Mouse (Mus musculus) heart, postnatal 4 days (tissue): ENCODE results near the gene Tuba8. TPM values are rescaled to one million over a fixed set of nuclear protein-coding genes. Genes with fewer than 3 reads are reported as not detected.

Experiments used
- DNase-seq: peaks from one replicate; pipeline ENCODE4 v3.0.0; 2021
- total RNA-seq, 2 experiments: library from RNA; stranded (reverse); gene quantifications; 2 replicates each; pipeline ENCODE4 v1.2.3; 2021

The Tuba8 gene
- total RNA-seq, 2 experiments from 2014 or later: 20.9 to 27.5 TPM

DNA sequence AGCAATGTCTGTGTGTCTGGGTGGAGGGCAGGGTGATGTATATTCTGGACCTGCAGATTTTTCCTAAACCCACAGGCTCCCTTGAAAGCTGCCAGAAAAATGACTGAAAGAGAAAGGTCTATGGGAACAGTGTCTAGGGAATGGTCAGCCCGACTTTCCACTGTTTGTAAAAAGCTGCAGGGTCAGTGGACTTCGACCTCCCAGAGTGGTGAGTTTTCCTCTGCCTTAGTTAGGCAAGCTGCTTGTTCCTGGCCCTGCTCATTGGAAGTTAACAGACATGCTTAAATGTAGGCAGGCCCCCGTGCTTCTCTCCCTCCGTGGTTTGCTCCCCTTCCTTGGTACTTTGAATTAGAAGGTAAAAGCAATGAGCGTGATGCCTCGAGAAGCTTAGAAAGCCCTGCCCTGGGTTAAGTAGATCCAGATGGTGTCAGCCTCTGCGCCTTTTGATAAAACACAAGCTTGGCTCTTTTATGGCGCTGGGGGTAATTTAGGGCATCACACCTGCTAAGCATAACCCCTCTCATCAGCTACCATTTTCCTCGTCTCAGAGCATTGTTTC is 12.6 kb upstream of the Tuba8 start:
- no peak for DNase-seq

DNA sequence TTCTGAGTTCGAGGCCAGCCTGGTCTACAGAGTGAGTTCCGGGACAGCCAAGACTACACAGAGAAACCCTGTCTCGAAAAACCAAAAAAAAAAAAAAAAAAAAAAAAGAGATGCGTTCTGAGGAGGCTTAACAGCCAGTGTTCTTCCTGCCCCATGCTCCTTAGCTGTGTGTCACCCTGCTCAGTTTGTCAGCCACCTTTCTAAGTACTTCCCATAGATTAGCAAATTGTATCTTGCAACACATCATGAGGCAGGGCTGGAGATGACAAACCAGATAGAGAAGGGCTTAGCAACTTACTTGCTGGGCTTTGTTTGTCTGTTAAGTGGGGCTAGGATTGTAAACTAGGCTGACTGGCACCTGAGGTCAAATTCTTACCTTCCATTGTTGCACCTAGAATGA is 10.0 kb upstream of the Tuba8 start:
- DNase-seq: no peak

DNA sequence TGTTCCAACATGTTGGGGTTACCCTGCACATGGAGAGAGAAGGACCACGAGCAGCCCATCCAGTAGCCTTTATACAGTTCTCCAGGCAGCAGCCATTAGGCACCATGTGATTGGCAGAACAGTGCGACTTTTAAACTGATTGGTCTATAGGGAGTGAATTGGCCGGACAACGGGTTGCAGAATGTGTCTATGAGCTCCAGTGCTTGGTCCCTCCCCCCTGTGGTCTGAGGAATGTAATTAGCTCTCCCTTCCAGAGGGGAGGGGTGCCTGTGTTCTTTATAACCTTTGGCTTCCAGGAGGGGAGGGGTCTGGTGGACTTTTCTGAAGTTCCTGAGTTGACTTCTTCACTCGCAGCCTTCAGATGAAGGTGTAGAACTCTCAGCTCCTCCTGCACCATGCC is 8.5 kb upstream of the Tuba8 start:
- DNase-seq: no peak

DNA sequence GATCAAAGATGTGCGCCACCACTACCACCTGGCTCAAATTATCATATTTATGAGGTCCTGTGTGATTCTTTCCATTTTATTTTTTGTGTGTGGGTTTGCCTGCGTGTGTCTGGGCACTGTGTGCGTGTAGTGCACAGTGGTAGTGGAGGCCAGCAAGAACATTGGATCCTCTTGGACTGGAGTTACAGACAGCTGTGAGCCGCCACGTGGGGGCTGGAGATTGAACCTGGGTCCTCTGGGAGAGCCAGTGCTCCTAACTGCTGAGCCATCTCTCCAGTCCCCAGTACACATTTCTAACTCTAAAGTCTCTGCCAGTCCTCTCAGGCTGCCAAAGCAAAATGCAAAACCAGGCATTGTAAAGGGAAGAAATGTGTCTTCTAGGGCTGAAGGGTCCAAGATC is 4.0 kb upstream of the Tuba8 start:
- DNase-seq: no peak

DNA sequence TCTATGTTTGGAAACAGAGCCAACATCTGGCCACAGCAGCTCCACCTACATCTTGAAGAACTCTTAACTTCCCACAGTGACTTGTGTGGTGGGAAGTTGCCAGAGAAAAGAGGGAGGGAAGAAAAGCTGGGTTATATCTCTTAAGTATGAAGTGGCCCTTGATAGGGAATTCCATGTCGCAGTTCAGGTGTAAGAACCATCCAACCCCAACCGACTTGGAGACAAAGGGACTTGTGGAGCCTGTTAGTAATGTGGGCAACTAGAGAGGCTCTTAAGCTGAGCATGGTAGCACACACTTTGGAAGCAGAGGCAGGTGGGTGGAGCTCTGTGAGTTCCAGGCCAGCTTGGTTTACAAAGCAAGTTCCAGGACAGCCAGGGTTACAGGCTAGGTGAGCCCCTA is 912 bp upstream of the Tuba8 start:
- DNase-seq: no peak

DNA sequence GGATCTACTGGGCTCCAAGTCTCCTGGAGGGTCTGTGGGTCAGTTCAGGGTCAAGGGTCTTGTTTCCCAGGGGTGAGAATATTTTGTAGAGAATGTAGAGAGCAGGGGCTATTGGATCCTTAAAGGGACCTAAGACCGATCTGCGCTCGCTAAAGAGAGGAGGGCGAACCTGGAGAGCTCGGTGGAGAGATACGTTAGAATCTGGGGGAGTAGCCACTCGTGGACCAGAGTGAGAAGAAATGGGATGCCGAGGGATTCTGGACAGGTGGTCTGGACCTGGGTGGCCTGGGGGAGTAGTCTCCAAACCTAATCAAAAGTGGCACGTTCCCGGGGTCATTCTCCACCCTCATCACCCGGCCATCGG is 412 bp downstream of the Tuba8 start:
- DNase-seq: no peak

DNA sequence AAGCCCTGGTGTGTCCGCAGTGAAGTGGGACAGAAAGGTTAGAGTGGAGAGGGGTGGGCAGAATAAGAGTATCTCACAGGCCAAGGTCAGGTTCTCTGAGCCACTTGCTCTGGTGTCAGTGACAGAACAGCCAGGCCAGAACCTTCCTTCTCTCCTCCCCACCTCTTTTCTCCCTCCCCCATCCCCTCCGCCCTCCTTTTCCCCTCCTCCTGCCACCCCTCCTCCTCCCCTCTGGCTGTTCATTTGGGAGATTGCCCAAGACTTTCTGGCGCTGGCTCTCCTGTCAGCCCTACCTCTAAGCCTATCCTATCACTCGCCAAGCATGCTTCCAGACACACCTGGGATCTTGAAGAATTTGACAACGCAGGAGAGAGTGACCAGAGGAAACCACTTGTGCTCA is 1.2 kb downstream of the Tuba8 start:
- peak; percentile 50 for DNase-seq

DNA sequence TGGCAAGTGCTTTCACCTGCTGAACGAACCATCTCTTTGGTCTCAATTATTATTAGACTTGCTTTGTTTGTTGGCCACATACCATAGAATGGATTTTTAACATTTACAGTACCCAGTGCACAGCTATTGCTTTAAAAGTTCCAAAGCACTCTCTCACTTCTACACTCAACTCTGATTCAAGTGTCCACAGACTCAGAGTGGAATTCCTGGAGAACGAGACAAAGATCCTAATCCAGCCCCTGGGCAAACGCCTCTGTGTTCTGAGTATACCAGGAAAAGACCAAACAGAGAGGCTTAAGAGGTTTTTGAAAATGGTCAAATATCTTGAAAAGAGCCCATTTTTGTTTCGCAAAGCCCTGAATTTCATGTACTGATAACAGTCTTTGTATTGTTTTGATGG is 2.5 kb downstream of the Tuba8 start:
- no peak for DNase-seq

DNA sequence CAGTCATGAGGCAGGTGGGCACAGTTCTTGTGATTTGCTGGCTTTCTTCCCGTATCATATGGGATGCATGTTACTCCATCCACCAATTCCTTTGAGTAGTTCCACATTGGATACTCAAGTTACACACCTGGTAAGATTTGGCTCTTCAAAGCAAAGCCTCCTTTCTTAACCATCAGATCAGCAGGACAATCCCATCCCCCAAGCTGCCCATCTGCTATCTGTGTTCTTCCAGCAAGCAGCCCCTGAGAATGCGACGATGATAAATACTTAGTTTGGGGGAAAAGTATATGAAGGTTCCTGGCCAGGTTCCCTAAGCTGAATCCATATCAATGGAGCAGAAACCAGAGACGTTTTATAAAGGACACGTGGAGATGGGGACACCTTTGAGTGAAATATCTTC is 3.7 kb downstream of the Tuba8 start:
- no peak for DNase-seq

DNA sequence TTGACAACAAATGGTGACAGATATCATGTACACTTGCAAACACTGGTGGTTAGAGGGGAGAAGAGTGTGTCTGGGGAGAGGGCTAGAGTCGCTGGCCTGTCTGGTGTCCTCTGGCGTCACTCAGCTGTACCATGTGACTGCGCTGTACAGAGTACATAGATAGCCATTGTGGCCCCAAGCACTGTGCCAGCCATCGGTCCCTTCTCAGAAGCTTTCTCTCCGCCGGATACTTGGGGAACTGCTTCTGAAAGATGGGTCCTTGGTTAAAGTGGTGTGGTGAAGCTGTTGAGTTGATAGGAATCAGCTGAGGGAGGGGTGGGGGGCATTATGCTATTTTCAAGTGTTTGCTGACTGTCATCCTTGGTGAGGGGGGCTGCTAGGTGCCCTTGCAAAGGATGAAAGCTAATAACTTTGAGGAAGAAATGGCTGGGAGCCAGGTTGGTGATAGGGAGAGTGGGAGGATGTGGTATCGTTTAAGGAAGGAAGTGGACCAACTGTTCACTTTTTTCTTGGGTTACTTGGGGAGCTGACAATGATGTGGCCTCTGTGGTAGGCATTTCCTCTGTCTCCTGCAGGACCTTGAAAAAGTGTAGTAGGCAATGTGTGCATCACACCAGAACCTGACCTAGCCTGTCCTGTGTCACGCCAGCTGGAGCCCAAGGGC is 4.3 kb downstream of the Tuba8 start:
- DNase-seq: no peak

DNA sequence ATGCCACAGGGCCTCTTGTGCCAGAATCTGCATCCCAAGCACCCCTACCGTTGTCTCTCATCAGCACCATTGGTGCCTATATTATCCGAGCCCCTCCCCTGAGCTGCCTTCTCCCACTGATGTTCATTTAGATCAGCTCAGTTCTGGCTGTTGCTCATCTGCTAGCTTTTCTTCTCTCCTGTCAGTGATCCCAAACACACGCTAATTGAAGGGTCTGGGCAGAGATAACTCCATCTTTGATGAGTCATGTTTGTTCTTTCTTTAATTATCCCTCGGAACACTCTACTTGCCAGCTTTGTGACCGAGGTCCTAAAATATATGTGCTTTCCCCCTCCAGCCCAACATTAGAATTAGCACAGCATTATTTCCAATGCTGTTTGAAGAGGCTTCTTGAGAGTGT is 4.8 kb downstream of the Tuba8 start:
- no peak for DNase-seq

DNA sequence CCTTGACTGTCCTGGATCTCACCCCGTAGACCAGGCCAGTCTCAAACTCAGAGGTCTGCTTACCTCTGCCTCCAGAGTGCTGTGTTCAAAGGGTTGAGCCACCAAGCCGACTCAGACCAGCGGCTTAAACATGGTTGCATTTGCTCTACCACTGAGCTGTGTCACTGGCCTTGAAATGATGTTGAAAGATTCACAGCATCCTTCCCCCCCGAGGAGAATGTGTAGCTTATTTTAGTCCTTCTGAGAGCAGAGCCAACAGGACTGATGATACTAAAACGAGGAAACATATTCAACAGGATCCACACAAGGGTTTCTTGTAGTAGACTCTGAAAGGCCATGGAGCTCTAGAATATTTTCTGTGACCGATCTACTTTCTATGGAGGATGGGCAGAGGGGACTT is 5.4 kb downstream of the Tuba8 start:
- no peak for DNase-seq

DNA sequence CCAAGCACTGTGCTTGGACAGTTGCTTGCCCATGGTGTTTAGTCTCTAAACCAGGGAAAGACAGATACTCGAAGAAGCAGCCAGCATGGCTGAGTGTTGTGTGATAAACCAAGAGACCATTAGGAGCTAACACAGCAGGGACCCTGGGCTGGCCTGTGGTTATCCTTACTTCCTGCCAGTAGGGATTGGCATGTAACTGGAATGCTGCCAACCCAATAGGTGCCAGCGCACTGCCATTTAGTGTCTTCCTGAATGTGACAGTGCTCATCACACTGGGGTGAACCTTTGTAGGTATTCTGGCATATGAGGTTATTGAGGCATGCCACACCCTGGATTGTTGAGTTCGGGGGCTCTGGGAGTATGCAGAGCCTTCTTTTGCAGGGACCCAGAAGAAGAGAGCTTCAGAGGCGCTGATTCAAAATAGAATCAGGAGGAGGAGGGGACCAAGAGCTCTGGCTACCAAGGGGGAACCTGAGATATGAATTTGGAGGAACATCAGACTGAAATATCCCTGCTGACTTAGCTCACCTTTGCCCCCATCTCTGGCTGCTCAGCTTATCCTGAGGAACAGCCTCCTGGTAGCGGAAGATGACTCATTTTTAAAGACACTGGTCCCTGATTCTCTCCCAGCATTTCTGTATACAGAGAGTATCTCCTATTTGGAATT is 6.2 kb downstream of the Tuba8 start:
- no peak for DNase-seq

DNA sequence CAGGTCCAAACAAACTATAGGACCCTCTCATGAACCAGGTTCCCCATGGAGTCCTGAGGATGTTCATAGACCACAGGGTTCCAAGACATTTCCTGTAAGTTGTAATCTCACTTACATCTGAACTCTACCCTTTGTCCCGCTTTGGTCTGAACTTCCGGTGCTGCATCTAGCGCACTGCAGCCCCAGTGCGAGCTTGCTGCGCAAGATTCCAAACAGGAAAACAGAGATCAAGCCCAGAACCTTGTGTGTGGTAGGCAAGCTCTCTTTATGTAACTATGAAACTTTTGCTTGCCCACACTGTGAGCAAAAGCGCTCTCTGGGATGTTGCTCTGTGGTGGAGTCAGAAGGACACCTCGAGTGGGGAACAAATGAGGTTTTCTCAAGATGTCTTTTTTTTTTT is 7.5 kb downstream of the Tuba8 start:
- DNase-seq: no peak

DNA sequence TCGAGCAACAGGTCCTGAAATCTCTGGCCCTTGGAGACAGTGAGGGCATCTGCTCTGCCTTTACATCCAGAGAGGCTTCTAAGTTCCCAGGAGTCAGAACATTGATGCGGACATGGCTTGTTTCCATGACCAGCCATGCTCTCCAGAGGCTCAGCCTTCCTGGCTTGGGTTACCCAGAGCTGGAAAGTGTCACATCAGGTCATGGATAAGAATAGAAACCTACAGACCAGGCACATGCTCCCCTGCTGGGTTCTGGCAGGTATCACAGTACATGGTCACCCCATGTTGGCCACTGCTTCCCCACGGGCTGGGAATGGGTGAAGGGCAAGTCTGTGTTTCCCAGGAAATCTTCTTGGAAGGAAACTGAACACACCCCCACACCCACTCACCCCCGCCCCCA is 8.9 kb downstream of the Tuba8 start:
- peak; percentile 64 for DNase-seq

DNA sequence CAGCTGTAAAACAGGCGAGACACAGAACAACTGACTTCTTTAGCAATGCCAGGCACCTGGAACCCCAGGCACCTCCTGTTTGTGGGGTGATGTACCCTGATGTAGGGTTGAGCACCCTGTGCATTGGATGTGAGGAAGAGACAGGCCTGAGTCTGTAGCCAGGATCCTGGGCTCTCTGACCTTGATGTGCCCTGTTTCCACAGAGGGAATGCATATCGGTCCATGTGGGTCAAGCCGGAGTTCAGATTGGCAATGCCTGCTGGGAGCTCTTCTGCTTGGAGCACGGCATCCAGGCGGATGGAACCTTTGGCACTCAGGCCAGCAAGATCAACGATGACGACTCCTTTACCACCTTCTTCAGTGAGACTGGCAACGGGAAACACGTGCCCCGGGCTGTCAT is 9.7 kb downstream of the Tuba8 start:
- DNase-seq: no peak

DNA sequence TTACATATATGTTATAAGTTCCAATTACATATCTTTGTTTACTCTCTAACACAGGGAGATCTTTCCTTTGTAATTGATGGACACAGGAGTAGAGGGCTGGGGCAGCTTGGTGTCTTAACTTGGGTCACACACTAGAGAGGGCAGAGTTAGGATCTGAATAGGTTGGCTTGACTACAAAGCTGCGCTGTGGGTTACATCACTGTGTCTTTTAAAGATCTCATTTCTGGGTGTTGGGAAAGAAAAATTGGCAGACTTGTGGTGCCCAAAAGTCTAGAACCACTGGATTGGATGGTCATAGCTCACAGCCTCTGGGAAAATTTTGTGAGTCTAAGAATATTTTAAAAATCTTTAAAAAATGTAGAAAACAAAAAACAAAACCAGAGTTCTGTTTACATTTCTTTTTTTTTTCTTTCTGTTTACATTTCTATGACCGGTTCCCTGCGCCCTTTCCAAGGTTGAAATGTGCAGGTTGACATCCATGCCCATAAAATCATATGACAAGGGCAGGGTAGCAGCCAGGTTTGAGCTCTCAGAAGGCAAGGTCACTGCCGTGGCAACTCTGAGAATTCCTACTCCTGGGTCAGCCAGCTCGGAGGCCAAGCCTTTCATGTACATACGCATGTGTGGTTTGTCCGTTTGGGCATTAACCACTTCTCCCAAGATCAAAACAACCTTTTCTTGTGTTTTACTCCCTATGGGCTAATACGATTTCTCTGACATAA is 11.5 kb downstream of the Tuba8 start:
- no peak for DNase-seq

DNA sequence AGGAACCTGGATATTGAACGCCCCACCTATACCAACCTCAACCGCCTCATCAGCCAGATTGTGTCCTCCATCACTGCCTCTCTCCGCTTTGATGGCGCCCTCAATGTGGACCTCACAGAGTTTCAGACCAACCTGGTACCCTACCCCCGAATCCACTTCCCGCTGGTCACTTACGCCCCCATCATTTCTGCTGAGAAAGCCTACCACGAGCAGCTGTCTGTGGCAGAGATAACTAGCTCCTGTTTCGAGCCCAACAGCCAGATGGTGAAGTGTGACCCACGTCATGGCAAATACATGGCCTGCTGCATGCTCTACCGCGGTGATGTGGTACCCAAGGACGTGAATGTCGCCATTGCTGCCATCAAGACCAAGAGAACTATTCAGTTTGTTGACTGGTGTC is 12.5 kb downstream of the Tuba8 start:
- no peak for DNase-seq

DNA sequence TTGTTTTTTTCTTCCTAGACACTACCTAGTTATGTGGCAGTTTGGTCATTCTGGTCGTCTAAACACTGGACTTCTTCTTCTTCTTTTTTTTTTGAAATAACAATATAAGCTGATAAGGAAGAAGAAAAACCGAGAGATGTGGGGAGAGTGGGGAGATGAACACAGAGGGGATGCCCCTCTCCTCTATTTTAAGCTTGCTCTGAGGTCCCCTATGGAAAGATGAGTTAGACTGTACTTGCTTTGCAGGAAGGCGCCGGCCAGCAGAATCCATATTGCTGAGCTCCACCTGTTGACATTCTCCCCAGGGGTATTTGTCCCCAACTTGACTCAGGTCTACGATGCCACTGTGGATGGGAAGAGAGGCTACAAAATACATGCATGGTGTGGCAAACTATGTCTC is 13.6 kb downstream of the Tuba8 start:
- no peak for DNase-seq

DNA sequence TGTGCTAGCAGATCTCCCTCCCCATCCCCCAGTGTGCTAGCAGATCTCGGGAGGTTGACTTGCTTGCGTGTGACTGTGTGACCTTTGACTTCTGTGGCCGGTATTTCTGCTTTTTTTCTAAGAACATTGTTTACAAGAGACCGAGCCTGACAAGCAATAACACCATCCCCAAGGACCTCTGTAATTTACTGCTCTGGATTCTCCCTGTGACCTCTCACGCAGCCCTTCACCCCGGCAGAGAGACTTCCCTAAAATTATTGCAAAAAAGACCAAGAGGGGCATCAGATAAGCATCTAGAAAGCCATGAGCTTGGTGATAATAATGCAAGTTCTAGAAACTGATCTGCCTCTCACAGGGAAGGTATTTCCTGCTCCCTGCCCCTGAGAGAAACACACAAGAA is 14.5 kb downstream of the Tuba8 start:
- no peak for DNase-seq

DNA sequence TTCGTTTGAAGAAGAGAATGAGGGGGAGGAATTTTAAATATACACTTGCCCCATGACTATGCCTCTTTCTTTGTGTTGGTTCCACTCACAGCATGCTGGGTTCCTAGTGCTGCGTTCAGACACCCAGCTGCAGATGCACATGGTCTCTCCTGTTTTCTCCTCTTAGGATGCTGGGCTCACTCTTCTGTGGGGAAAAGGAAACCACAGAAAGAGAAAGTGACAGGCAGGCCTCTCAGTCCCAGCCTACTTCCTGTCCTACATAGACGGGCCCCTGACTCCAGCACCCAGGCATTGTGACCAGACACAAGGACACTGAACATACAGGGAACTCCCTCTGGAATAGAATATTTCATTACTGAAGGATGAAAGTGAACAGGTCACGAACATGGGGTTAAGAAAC is 15.5 kb downstream of the Tuba8 start:
- no peak for DNase-seq

DNA sequence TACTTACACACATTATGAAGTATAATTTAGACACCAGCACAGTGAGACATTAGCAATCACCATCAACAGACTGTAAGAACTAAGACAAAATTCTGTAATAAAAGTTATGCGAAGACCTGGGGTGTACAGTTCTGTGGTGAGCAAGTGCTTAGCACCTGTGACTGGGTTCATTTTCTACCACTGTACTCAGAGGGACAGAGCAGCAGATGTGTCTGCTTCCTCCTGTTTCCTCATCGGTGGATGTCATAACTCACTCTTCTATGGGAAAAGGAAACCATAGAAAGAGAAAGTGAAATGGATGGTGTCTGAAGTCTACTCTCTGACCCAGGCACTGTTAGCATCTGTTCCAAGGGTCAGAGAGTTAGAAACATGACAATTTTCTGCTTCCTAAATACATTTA is 16.2 kb downstream of the Tuba8 start:
- no peak for DNase-seq

DNA sequence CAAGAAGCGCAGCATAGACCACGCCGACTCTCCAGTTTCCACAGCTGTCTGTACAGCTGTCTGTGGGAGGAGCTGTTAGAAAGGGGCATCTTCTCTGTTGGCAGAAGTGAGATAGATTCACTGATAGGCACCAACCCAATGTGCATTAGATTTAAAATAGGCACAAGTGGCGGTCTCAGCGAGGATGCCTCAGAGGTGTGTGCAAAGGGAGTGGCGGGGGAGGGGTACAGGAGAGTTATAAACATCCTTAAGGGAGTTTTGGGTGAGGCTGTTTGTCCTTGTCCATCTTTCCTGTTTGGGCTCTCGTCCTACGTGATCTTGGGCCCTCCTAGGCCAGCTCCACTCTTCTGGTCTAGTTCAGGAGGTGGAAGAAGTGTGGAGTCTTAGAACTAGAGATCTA is 17.9 kb downstream of the Tuba8 start:
- DNase-seq: no peak

DNA sequence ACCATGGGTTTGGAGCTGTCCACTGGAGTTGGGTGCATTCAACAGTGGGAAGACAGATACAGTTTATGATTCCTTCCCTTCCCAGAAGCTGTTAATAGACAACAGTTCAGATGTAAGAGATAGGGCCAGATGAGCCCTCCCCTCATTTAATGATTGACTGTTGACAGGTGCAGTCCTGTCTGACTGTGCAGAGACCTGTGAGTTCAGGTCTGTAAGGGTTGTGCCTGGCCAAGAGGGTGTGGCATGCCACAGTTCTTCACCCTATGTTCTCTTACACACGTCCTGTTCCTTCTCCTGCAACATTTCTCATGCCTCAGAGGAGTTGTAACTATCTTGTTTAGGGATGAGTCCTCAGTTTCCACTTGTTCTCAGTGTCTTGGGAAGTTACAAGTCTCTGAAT is 22.2 kb downstream of the Tuba8 start:
- no peak for DNase-seq
